Mouse (Mus musculus): Measurements from ENCODE around the gene Cbfb.
"Not testable (repeated sequence)": the region's sequence is repeated elsewhere in the genome, so short reads cannot be mapped to it uniquely, and the experiment has no call there.

Cbfb gene

DNA sequence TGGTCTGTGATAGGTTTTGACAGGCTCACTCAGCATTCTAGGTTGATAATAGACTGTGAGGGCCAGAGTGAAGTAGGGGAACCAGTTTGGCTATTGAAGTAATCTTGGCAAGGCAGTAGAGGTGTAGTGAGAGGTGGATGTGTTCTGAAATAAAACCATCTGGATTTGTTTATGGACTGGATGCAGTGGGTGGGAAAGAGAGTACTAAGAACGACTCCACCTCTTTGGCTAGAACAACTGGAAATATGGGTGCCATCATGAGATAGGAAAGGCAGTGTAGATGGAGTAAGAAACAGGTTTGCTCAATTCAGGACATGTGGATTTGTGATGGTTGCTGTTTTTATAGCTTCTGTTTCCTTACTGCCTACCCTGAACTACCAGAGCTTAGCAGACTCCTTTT is 11.7 kb downstream of the Cbfb start:
- DNase-seq (ENCODE audit: low spot score) = no peak

- DNase-seq (ENCODE audit: low spot score) = no peak
These were observed 16.1 kb downstream of the Cbfb start for GRCm38 (mm10) chr8:105186467-105187005.

DNA sequence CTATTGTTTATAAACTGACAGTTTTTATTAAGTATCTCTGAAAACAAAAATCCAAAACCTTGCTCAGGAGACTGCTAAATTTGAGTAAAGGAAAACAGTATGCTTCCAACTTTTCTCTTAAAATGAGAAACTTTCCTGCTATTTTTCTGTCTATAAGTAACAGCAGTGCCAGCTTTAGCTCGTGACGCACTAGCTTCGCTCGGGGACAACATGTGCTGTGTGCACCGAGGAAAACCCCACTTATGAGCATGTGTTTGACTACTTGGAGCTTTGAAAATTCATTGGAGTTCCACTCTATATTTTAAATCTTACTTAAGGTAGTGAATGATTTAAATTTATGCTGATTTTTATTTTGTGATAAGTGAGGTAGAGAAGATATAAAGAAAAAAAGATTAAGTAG is 21.7 kb downstream of the Cbfb start:
- DNase-seq (ENCODE audit: low spot score) = no peak

DNA sequence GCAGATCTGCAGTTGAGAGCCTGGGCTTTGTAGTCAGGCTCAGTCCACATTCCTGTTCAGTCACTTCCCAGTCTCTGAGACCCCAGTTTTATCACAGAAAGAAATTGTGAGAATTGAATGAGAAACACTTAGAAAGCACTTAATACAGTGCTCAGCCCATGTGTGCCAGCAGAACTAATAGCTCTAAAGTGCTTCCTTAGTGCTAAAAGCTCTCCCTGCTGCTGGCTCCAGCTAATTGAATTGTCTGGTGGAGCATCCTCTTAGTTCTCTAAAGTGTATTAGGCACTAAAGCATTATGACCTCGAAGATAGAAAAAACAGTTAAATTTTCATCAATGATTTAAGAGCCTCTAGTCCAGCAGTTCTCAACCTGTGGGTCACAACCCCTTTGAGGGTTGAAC is 35.3 kb downstream of the Cbfb start:
- no peak for DNase-seq (ENCODE audit: low spot score)

GRCm38 (mm10) chr8:105206766-105207275 is 36.3 kb downstream of the Cbfb start:
- no peak for DNase-seq (ENCODE audit: low spot score)

DNA sequence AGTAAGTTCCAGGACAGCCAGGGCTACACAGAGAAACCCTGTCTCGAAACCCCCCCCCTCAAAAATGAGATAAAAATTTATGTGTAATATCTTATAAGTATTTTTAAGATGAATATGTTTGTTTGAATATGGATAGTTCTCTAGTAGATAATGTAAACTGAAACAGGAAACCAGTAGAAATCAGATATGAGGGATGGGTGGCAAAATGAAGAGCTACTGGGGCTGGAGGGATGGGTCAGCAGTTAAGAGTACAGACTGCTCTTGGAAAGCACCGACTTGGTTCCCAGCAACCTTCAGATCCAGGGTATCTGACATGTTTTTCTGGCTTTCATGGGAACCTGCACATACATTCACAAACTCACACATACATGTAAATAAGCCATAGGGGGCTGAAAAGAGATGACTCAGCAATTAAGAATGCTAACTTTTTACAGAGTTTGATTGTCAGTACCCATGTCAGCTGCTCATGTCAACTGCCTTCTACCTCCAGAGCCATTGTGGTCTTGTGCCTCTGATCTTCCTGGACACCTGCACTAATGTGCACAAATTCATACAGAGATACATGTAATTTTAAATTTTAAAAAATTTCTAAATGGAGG is 37.3 kb downstream of the Cbfb start:
- no peak for DNase-seq (ENCODE audit: low spot score)

DNA sequence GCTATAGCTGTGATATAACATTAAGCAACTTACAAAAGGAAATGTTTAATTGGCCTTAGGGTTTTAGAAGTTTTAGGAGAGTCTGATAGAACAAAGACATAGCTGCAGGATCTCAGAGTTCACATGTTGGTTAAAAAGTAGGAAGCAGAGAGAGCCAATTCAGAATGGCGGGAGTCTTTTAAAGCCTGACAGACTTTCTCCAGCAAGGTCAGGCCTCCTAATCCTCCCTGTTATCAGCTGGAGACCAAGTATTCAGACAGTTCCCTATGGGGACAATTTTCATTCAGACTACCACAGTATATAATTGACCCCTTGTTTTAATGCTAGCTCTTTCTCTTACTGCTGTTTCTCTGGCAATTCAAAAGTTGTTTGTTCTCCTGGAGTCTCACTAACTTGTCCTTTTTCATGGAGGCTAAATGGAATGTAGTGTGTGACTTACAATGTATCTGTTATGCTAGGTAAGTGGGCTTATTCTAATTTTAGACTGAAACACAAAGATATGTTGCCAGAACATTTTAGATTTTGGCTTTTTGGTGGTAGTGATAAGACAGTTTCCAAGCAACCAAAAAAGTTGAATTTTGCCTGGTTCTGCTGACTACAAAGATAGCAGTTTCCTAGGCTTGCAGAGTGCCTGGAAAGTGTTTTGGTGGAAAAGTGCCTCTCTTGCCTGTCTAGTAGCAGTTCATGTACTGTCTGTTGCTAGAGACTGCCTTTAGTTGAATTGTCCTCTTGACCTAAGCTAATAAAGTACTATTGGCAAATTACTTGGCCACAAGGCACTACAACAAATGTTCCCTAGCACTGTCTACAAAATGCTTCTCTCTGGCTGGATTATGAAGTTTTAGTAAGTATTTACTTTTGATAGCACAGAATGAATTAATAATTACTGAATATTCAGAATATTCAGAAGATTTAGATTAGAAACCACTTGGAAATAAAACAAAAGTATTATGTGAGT is 39.0 kb downstream of the Cbfb start:
- no peak for DNase-seq (ENCODE audit: low spot score)

- no peak for DNase-seq (ENCODE audit: low spot score)
These were observed 43.6 kb downstream of the Cbfb start for GRCm38 (mm10) chr8:105214104-105214503.

DNA sequence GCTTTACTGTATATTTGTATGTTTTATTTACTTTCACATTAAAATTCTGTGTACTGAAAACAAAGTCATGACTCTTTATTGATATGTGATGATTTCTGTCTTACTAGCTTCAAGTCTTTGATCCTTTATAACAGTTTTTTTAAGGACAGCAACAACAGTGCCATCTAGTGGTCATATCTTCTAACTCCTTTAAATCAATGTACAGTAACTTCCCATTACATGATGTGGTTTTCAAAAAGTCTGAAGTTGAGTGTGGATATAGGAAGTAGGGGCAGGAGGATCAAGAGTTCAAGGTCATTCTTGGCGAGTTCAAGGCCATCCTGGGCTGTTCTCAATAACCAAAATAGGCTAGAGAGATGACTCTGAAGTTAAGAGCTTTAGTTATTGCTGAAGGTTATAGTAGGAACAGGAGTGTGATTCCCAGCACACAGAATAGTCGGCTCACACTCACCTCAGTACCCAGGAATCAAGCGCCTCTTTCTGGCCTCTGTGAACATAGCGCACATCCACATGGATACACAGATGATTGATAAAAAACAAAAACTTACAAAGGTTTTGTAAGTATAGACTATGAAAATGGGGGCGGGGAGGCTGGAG is 47.5 kb downstream of the Cbfb start:
- no peak for DNase-seq (ENCODE audit: low spot score)

GRCm38 (mm10) chr8:105223850-105224249 is 53.4 kb downstream of the Cbfb start:
- DNase-seq (ENCODE audit: low spot score) = no peak

GRCm38 (mm10) chr8:105224413-105225271 is 54.2 kb downstream of the Cbfb start, which contains the start of gene D230025D16Rik:
Gene D230025D16Rik (plus strand): TSS chr8:105225145.
- peak; percentile 98 for DNase-seq (ENCODE audit: low spot score)

GRCm38 (mm10) chr8:105225272-105225593 is 54.8 kb downstream of the Cbfb start:
- DNase-seq (ENCODE audit: low spot score) = no peak

GRCm38 (mm10) chr8:105225917-105226316 is 55.4 kb downstream of the Cbfb start:
- no peak for DNase-seq (ENCODE audit: low spot score)

DNA sequence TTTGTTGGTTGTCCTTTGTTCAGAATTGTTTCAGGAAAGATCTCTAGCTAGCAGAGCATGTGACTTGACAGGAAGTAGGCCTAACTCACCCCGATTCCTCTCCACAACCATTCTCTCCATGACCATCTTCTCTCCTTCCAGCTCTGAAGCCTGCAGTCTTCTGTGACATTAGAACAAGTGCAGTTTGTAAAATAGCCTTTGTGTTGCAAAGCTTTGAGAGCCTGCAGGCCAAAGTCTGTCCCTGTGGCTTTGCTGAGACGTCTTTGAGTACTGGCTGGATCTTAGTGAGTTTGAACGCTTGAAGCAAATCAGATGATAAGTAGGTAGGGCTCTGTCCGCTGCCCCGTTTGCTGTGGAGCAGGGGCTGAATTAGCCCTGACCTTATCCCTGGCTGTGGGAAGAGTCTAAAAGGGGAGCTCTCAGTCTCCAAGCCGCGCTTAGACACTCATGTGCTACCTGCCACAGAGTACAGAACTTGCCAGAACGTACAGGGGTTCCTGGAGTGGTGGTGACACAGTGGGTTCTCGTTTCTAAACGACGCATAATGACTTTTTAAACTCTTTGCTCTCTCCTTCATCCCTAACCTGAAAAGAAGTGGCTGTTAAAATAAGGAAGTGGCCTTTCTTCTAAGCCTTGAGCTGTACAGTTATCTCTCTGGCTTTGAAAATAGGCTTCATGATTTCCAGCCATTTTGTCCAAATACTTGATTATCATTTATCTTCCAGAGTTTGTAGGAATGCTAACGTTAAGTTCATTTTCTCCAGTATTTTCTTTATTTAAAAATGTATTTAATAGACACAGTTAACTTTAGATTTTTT is 61.2 kb downstream of the Cbfb start:
- no peak for DNase-seq (ENCODE audit: low spot score)

GRCm38 (mm10) chr8:105232321-105232693 is 61.8 kb downstream of the Cbfb start:
- DNase-seq (ENCODE audit: low spot score) = not testable (repeated sequence)

GRCm38 (mm10) chr8:105233126-105233935 is 62.9 kb downstream of the Cbfb start:
- DNase-seq (ENCODE audit: low spot score) = no peak

DNA sequence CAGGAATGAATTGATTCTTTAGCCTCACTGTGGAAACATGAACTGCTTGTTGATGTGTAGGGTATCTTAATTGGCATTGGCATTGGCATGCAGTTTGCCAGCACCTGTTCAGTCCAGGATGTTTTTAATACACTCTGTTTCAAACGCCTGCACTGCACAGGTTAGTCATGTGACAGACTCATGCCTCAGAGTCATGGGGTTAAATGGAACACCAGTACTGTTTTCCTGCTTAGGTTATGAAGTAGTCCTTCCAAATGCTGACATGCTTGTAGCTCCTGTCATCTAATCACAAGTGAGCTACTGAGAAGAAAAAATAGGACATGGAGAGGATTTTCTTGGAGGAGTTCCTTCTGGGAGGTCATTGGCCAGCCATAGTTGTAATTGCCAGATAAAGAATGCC is 64.7 kb downstream of the Cbfb start:
- DNase-seq (ENCODE audit: low spot score) = no peak

DNA sequence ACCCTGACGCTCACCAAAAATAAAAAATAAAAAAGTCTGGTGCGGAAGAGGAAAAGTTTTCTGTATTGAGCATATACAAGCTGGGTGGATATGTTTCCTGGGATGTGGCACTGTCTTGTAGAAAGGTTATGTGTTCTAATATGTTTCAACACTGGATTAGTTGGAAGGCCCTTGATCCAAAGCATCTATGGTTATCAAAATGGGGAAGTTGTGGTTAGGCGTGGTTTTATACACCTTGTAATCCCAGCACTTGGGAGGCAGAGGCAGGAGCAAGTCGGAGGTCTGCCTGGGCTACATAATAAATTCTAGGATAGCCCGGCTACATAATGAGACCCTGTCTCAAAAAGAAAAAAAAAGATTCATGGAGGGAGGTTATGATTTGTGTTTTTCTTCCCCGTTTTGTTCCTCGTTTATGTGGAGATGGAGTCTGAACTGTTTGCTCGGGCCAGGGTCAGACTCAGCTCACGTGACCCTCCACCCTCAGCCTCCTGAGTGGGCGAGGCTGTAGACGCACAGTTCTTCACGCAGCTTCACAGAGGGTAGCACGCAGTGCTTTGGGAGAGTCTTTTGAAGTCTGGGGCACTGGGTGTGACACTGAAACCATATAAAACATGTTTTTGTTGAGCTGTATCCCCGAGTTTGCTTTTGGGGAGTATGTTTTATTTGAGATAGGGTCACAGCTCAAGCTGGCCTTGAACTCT is 67.1 kb downstream of the Cbfb start:
- DNase-seq (ENCODE audit: low spot score) = no peak

GRCm38 (mm10) chr8:105241016-105241415 is 70.5 kb downstream of the Cbfb start:
- DNase-seq (ENCODE audit: low spot score) = no peak
